Mouse (Mus musculus): ENCODE data around the gene Pced1b.

GRCm38 (mm10) chr15:97205776-97206175 lies 41.1 kb upstream of the Pced1b start:
- no peak for TF ChIP-seq POLR2A (IDR thresholded peaks at IDR 0.05; ENCODE audit: borderline replicate concordance, extremely low read depth, low read depth, low read length)
- no peak for TF ChIP-seq CTCF (IDR thresholded peaks at IDR 0.05; ENCODE audit: insufficient read depth, low read length)
